Mouse (Mus musculus): ENCODE measurements at regions not wholly inside any gene's neighbourhood (a gene's known extent, or its start where the extent isn't known, plus 50 kb on each side); places are given as distances from the start of the nearest gene placed in this dataset.

- TF ChIP-seq POLR2A (IDR thresholded peaks at IDR 0.05; ENCODE audit: insufficient read length, low read depth) (no peak), MAX (IDR thresholded peaks at IDR 0.05; ENCODE audit: low read depth) (no peak), TCF12 (IDR thresholded peaks at IDR 0.05; ENCODE audit: insufficient read depth, poor library complexity, severe bottlenecking) (no peak), E2F4 (IDR thresholded peaks at IDR 0.05; ENCODE audit: insufficient read depth) (no peak)
These were observed 121.9 kb upstream of the Slc39a10 start for GRCm38 (mm10) chr1:47014526-47014925.

Data from myocyte (in vitro differentiated cells).